Mouse (Mus musculus) heart, embryonic 10.5 days (tissue): Measurements from ENCODE around the gene 5430402E10Rik. TPM values are rescaled to one million over a fixed set of nuclear protein-coding genes. Genes with fewer than 3 reads are reported as not detected.
"Not testable (repeated sequence)": the region's sequence is repeated elsewhere in the genome, so short reads cannot be mapped to it uniquely, and the experiment has no call there.

ENCODE experiments used
- DNase-seq: peaks from one replicate; pipeline ENCODE4 v3.0.0-alpha.2; 2017; ENCODE audit warnings: low spot score
- H3K27ac ChIP-seq: fragments of 300-500 bp; sonication (generic); 2 replicates; pipeline ENCODE4 v1.5.1; 2016; ENCODE audit warnings: mild to moderate bottlenecking
- H3K27me3 ChIP-seq: fragments of 300-500 bp; sonication (generic); 2 replicates; pipeline ENCODE4 v1.6.1; 2016; ENCODE audit warnings: mild to moderate bottlenecking; ENCODE audit not compliant: poor library complexity, insufficient read depth, severe bottlenecking
- H3K36me3 ChIP-seq: fragments of 300-500 bp; sonication (generic); 2 replicates; pipeline ENCODE4 v1.6.1; 2016; ENCODE audit warnings: mild to moderate bottlenecking, moderate library complexity
- H3K4me1 ChIP-seq: fragments of 300-500 bp; sonication (generic); 2 replicates; pipeline ENCODE4 v1.6.1; 2016; ENCODE audit warnings: mild to moderate bottlenecking
- H3K4me3 ChIP-seq: fragments of 300-500 bp; sonication (generic); 2 replicates; pipeline ENCODE4 v1.5.1; 2016; ENCODE audit warnings: mild to moderate bottlenecking, moderate library complexity
- H3K9me3 ChIP-seq: fragments of 300-500 bp; sonication (generic); 2 replicates; pipeline ENCODE4 v1.6.1; 2016; ENCODE audit warnings: mild to moderate bottlenecking, moderate library complexity
- WGBS: fragments of 180-500 bp; shearing (Covaris S2); methylation state at CpG from one replicate; pipeline ENCODE4 v1.1.7; 2016; 5-methylcytosine and 5-hydroxymethylcytosine counted together
- polyA plus RNA-seq: library from polyadenylated mRNA; unstranded; fragments of >200 nt; fragmentation: Nextera tagmentation; extraction: Ambion mirVana; gene quantifications from 2 replicates; pipeline ENCODE4 v1.2.1, GENCODE M21; 2016

5430402E10Rik gene
- not detected in 2 replicates for polyA plus RNA-seq

- not testable (repeated sequence) for H3K4me3 ChIP-seq, H3K4me1 ChIP-seq, H3K36me3 ChIP-seq, H3K9me3 ChIP-seq, DNase-seq, H3K27ac ChIP-seq, H3K27me3 ChIP-seq
- 78% methylated on average over 1 of the region's 1 CpGs for WGBS
These were observed at the start of gene 5430402E10Rik for GRCm38 (mm10) chrX:77924962-77925361. 5430402E10Rik (minus strand) TSS chrX:77925062.

GRCm38 (mm10) chrX:77880033-77880432, 44.8 kb downstream of the 5430402E10Rik start:
- H3K27me3 ChIP-seq, H3K27ac ChIP-seq, DNase-seq, H3K4me3 ChIP-seq, H3K9me3 ChIP-seq, H3K4me1 ChIP-seq, H3K36me3 ChIP-seq: not testable (repeated sequence)
- 37% methylated on average over 2 of the region's 4 CpGs for WGBS

Other genes starting within 250 kb of the 5430402E10Rik start
- gene Prkx, start 128.8 kb downstream of the 5430402E10Rik start, polyA plus RNA-seq: 9.4 and 9.8 TPM in 2 replicates
- not detected in 2 replicates for gene Pbsn, start 71.4 kb downstream of the 5430402E10Rik start, polyA plus RNA-seq
- not detected in 2 replicates for gene Gm14744, start 60.3 kb downstream of the 5430402E10Rik start, polyA plus RNA-seq
- not detected in 2 replicates for gene Obp1a, start 166.3 kb upstream of the 5430402E10Rik start, polyA plus RNA-seq
- gene Gm5938, start 200.4 kb upstream of the 5430402E10Rik start, polyA plus RNA-seq: not detected in 2 replicates